Mouse (Mus musculus): Measurements from ENCODE around the gene Bcan. TPM values are rescaled to one million over a fixed set of nuclear protein-coding genes. Genes with fewer than 3 reads are reported as not detected.

Bcan gene
- total RNA-seq, 2 experiments from 2014 or later, result not detected

DNA sequence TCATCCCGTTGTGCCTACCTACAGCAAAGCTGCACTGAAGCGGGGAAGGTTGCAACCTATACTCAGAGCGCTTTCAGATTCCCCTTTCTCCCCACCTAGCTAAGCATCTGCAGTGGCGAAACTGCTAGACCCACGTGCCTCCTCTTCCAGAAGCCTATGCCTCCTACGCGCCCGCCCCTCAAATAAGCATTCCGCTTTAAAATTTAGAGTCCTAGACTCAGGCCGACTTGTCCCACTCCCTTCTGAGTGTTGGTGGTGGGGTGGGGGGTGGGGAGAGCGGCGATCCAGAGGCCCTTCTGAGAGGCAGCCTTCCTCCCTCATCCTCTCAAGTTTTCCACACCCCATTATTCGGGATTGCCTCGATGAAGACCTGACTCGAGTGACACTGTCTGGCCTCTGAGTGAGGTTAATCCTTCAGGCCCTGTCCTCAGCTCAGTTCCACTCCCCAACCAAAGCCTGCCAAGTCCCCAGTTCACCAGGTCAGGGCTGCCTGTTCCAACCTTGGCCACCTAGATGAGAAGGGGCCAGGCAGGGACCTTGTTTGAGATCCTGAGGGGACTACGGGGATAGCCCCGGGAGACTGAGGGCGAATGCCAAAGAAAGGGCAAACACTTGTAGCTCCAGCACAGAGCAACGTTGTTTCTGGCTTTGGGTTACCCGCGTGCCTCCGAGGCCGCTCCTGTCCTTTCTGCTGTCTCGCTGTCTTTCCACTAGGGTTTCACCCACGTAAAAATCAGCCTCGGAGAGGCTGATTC is 52.8 kb downstream of the Bcan start:
- no peak for ATAC-seq (ENCODE audit: poor library complexity, severe bottlenecking)

- ATAC-seq (ENCODE audit: poor library complexity, severe bottlenecking), result no peak
Observed at GRCm38 (mm10) chr3:87946541-87946860, 53.5 kb downstream of the Bcan start.

GRCm38 (mm10) chr3:87945781-87946540 is 54.1 kb downstream of the Bcan start:
- ATAC-seq (ENCODE audit: poor library complexity, severe bottlenecking), result no peak

DNA sequence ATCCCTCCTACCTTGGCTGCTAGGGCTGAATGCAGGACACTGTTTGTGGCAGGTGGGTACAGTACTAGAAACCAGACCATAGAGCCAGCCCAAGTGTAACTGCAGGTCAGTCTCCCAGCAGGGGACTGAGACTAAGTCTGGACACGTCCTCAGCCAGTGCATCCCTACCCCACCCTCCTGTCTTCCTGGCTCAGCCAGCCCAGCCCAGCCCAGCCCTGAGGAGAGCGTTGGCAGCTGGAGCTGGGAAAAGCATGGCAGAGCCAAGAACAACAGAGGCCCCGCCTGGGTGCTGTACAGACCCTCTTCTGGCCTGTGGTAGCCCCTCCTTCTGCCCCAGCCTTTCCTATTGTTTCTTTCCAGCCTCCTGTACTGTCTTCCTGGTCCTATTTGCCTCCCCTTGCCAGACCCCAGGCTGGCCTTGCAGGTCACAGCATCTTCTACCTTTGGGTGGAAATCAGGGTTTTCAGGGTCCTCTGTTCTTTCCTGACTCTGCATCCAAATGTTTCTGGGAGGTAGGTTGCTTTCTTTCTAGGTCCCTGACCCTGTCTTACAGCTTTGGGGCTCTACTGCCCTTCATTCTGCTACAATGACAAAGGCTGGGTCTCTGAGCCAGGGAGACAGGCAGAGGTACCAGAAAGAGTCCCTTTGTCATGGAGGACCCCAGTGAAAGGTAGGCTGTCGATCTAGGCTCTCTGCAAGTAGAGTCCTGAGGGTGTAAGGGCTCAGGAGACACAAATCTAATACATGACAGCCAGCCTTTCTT is 55.0 kb downstream of the Bcan start:
- ATAC-seq (ENCODE audit: poor library complexity, severe bottlenecking), result no peak

DNA sequence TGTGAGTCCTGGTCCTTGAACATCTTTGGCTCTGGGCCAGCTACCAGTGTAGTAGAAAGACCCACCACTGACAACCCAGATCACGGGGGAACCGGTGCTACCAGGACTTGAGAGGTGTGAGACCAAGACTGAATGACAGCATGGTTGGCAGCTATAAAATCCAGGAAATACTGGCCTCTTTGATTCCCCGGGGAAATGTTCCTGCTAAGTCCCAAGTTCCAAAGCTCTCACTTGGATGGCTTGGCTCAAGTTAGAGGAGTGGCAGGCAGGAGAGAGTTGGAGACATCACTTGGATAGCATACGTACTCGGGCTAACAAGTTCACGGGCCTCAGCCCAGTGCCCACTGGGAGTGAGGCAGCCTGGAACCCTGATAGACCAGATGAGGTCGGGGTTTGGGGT is 56.4 kb downstream of the Bcan start:
- no peak for ATAC-seq (ENCODE audit: poor library complexity, severe bottlenecking)

DNA sequence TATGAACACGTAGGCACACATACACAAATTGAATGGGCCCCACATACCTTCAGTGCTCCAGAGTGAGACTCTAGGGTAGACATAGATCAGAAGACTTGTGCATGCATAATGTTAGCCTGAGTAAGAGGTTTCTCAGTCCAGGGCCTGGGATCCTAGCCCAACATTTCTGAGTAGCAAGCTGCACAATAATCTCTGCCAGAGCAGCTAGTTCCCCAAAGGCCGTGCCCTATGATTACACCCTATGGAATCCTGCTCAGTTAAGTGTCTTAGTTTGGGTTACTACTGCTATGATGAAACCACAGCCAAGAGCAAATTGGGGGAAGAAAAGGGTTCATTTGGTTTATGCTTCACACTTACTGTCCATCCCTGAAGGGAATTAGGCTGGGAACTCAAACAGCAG is 57.6 kb downstream of the Bcan start:
- no peak for ATAC-seq (ENCODE audit: poor library complexity, severe bottlenecking)

DNA sequence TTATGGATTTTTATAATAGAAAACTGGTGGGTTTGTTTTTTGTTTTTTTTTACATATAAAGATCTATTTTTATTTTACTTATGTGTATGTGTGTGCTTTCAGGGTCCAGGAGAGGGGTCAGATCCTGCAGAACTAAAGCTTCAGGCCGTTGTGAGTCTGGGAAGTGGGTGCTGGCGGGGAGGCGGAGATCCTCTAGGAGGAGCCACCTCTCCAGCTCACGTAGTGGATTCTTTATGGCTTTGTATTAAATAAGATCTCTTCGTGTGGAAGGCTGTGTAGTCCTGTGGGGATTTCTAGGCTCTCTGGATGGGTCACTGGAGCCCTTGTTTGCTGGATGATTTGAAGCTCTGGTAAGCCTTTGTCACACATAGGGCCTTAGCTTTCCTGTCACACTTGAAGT is 59.4 kb downstream of the Bcan start:
- no peak for ATAC-seq (ENCODE audit: poor library complexity, severe bottlenecking)

Other genes starting within 250 kb of the Bcan start
- not detected in 2 replicates for gene Ntrk1, start 205.1 kb downstream of the Bcan start, total RNA-seq (2015)
- not detected in 2 replicates for gene Ntrk1, start 205.1 kb downstream of the Bcan start, total RNA-seq (2017)
- gene Insrr, start 203.3 kb downstream of the Bcan start, total RNA-seq (2015), result not detected in 2 replicates
- gene Insrr, start 203.3 kb downstream of the Bcan start, total RNA-seq (2017), result not detected in 2 replicates
- gene Pear1, start 175.9 kb downstream of the Bcan start, total RNA-seq (2015), result 1.9 and 4.8 TPM in 2 replicates
- gene Pear1, start 175.9 kb downstream of the Bcan start, total RNA-seq (2017), result 0.77 and 2.6 TPM in 2 replicates
- 1.9 and 2.7 TPM in 2 replicates for gene Sh2d2a, start 153.5 kb downstream of the Bcan start, total RNA-seq (2015)
- gene Sh2d2a, start 153.5 kb downstream of the Bcan start, total RNA-seq (2017), result 0.70 and 1.4 TPM in 2 replicates
- gene Prcc, start 114.6 kb downstream of the Bcan start, total RNA-seq (2015), result 16.8 and 18.9 TPM in 2 replicates
- 18.5 and 22.2 TPM in 2 replicates for gene Prcc, start 114.6 kb downstream of the Bcan start, total RNA-seq (2017)
- 131 and 154 TPM in 2 replicates for gene Hdgf, start 93.9 kb downstream of the Bcan start, total RNA-seq (2015)
- 217 and 229 TPM in 2 replicates for gene Hdgf, start 93.9 kb downstream of the Bcan start, total RNA-seq (2017)
- 134 and 135 TPM in 2 replicates for gene Mrpl24, start 80.7 kb downstream of the Bcan start, total RNA-seq (2015)
- gene Mrpl24, start 80.7 kb downstream of the Bcan start, total RNA-seq (2017), result 99.8 and 106 TPM in 2 replicates
- 27.5 and 28.8 TPM in 2 replicates for gene Isg20l2, start 69.9 kb downstream of the Bcan start, total RNA-seq (2015)
- 25.0 and 26.3 TPM in 2 replicates for gene Isg20l2, start 69.9 kb downstream of the Bcan start, total RNA-seq (2017)
- gene Rrnad1, start 69.5 kb downstream of the Bcan start, total RNA-seq (2015), result 7.2 and 7.8 TPM in 2 replicates
- gene Rrnad1, start 69.5 kb downstream of the Bcan start, total RNA-seq (2017), result 8.7 and 10.2 TPM in 2 replicates
- gene Crabp2, start 51.6 kb downstream of the Bcan start, total RNA-seq (2015), result 1.3 TPM in 1 of 2 replicates, not detected in the other
- not detected in 2 replicates for gene Crabp2, start 51.6 kb downstream of the Bcan start, total RNA-seq (2017)
- not detected in 2 replicates for gene Nes, start 29.2 kb downstream of the Bcan start, total RNA-seq (2015)
- gene Nes, start 29.2 kb downstream of the Bcan start, total RNA-seq (2017), result not detected in 2 replicates
- not detected in 2 replicates for gene Hapln2, start 27.4 kb upstream of the Bcan start, total RNA-seq (2015)
- gene Hapln2, start 27.4 kb upstream of the Bcan start, total RNA-seq (2017), result not detected in 2 replicates
- gene Gpatch4, start 42.9 kb upstream of the Bcan start, total RNA-seq (2015), result 7.3 TPM in 2 replicates
- 9.5 and 10.1 TPM in 2 replicates for gene Gpatch4, start 42.9 kb upstream of the Bcan start, total RNA-seq (2017)
- 48.2 and 56.4 TPM in 2 replicates for gene Naxe, start 58.3 kb upstream of the Bcan start, total RNA-seq (2015)
- gene Naxe, start 58.3 kb upstream of the Bcan start, total RNA-seq (2017), result 17.8 and 29.3 TPM in 2 replicates
- gene Ttc24, start 78.1 kb upstream of the Bcan start, total RNA-seq (2015), result not detected in 2 replicates
- gene Ttc24, start 78.1 kb upstream of the Bcan start, total RNA-seq (2017), result not detected in 2 replicates
- 13.5 and 16.3 TPM in 2 replicates for gene Iqgap3, start 81.7 kb upstream of the Bcan start, total RNA-seq (2015)
- 26.3 and 27.8 TPM in 2 replicates for gene Iqgap3, start 81.7 kb upstream of the Bcan start, total RNA-seq (2017)
- 73.3 and 77.4 TPM in 2 replicates for gene Mef2d, start 142.1 kb upstream of the Bcan start, total RNA-seq (2015)
- gene Mef2d, start 142.1 kb upstream of the Bcan start, total RNA-seq (2017), result 29.2 and 42.0 TPM in 2 replicates